ENCODE assay signal across 13 mouse cellular contexts in the genomic region with DNA sequence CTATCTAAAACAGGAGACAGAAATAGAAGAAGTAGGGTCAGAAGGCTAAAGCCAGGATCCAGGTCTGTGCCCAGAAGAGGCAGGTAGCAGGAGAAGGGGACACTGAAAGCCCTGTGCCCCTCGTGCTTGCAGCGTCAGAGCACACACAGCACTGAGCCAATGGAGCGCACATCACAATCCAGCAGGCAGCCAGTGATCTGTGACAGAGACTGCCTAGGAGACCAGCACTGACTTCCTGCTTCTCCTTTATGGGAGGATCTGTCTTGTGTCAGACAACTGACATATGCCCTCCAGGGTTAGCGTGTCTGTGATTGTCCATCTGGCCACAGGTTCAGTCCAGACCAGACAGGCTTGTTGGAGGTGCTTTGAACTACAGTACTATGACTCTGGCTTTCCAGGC. TPM values are rescaled to one million over a fixed set of nuclear protein-coding genes. Genes with fewer than 3 reads are reported as not detected.
A peak's percentile ranks its signal among the peaks of the same experiment; 100 is the strongest.
DNase-seq lines count a peak whose midpoint lies in the region; ATAC-seq and TF ChIP-seq lines count a peak whose summit lies in the region.
"Had no signal": no experiment of that assay in that cellular context is flagged by ENCODE, and none has a peak within 500 bp of the region (broad histone marks: within the 10 kb centered on the region; RNA-seq: fewer than 3 reads in every experiment).

No protein-coding gene starts in this region.

- no peak for TF ChIP-seq CTCF in cerebellum, adult 2 months (IDR thresholded peaks at IDR 0.05; ENCODE audit: borderline replicate concordance, insufficient read depth, low read depth, low read length)

- no peak for DNase-seq in heart, postnatal 4 days
- no peak for DNase-seq in midbrain, embryonic 10.5 days (ENCODE audit: low spot score)
- DNase-seq in embryo, embryonic 10.5 days (ENCODE audit: low spot score) = peak; percentile 46
- no peak for DNase-seq in right cerebral cortex, adult 2 months (ENCODE audit: low spot score in 2 of 2)
- no peak for DNase-seq in cerebellum, adult 2 months
- DNase-seq: gastrocnemius, postnatal 10 days; kidney, adult 9 months had no signal

- H3K36me3 ChIP-seq in heart, embryonic 14.5 days (ENCODE audit: control insufficient read depth, insufficient read depth, low read length) = no peaks in the 10 kb centered on the region
- H3K36me3 ChIP-seq in midbrain, embryonic 10.5 days = no peaks in the 10 kb centered on the region
- H3K36me3 ChIP-seq in midbrain, embryonic 13.5 days = no peaks in the 10 kb centered on the region
- H3K36me3 ChIP-seq in myocyte (ENCODE audit: control insufficient read depth, insufficient read depth) = no peaks in the 10 kb centered on the region
- H3K36me3 ChIP-seq: liver, embryonic 15.5 days had no signal

- no peak overlapping the region for H3K4me2 ChIP-seq in heart, embryonic 14.5 days (ENCODE audit: low read length)
- no peak overlapping the region for H3K4me2 ChIP-seq in midbrain, embryonic 13.5 days (replicated peaks)
- no peak overlapping the region for H3K4me2 ChIP-seq in myocyte (ENCODE audit: low read depth)
- H3K4me2 ChIP-seq: liver, embryonic 15.5 days had no signal

- ATAC-seq in heart, embryonic 14.5 days (ENCODE audit: insufficient number of reproducible peaks, insufficient read depth, low FRiP score, low read depth) = no peak
- no peak for ATAC-seq in midbrain, embryonic 13.5 days
- ATAC-seq: forebrain, embryonic 14.5 days; hindbrain, embryonic 16.5 days had no signal

- peak overlapping the region; percentile 6 for H3ac ChIP-seq in myocyte (ENCODE audit: control insufficient read depth, insufficient read length)

- H3K4me3 ChIP-seq in heart, embryonic 14.5 days (ENCODE audit: control insufficient read depth in 1 of 2, insufficient read depth in 1 of 2, low read depth in 1 of 2, low read length in 2 of 2) = no peak overlapping the region
- H3K4me3 ChIP-seq in midbrain, embryonic 10.5 days = no peak overlapping the region
- H3K4me3 ChIP-seq in midbrain, embryonic 13.5 days (replicated peaks) = no peak overlapping the region
- H3K4me3 ChIP-seq in myocyte = no peak overlapping the region
- H3K4me3 ChIP-seq in cerebellum, adult 2 months (replicated peaks; ENCODE audit: insufficient read depth, low read depth, low read length) = no peak overlapping the region
- H3K4me3 ChIP-seq: liver, embryonic 15.5 days had no signal

- peak overlapping the region; percentile 2 to 15; a peak in 1 of 4 replicates for H3K27ac ChIP-seq in heart, embryonic 14.5 days (replicated peaks in 1 of 2; ENCODE audit: control insufficient read depth in 1 of 2, insufficient read depth in 1 of 2, low read depth in 2 of 2, low read length in 2 of 2)
- H3K27ac ChIP-seq in midbrain, embryonic 10.5 days (replicated peaks) = peak overlapping the region; percentile 53; the same call in 1 of the 2 replicates
- H3K27ac ChIP-seq in midbrain, embryonic 13.5 days = no peak overlapping the region
- no peak overlapping the region for H3K27ac ChIP-seq in cerebellum, adult 2 months (ENCODE audit: insufficient read depth, low read length)
- H3K27ac ChIP-seq: liver, embryonic 15.5 days had no signal

- H3K79me2 ChIP-seq in myocyte (ENCODE audit: control insufficient read depth, insufficient read depth) = no peaks in the 10 kb centered on the region

- peaks cover 43% of the 10 kb centered on the region in 2 experiments for H3K4me1 ChIP-seq in heart, embryonic 14.5 days (ENCODE audit: control insufficient read depth in 2 of 2, insufficient read depth in 2 of 2, low read length in 2 of 2)
- peaks cover 18% of the 10 kb centered on the region for H3K4me1 ChIP-seq in midbrain, embryonic 10.5 days
- H3K4me1 ChIP-seq in midbrain, embryonic 13.5 days (replicated peaks) = peaks cover 16% of the 10 kb centered on the region
- H3K4me1 ChIP-seq in cerebellum, adult 2 months (ENCODE audit: control insufficient read depth, insufficient read depth, low read length) = peaks cover 16% of the 10 kb centered on the region

- H3K9ac ChIP-seq in heart, embryonic 14.5 days (ENCODE audit: low read length) = no peak overlapping the region
- H3K9ac ChIP-seq in midbrain, embryonic 13.5 days (replicated peaks) = no peak overlapping the region
- H3K9ac ChIP-seq: liver, embryonic 15.5 days had no signal

- TF ChIP-seq POLR2A in myocyte (IDR thresholded peaks at IDR 0.05; ENCODE audit: insufficient read length, low read depth) = no peak
- TF ChIP-seq POLR2A in cerebellum, adult 2 months (IDR thresholded peaks at IDR 0.05; ENCODE audit: borderline replicate concordance, insufficient read depth, low read length) = no peak

- WGBS in heart, embryonic 14.5 days = 20% methylated on average over 4 of the region's 4 CpGs
- 89% methylated on average over 4 of the region's 4 CpGs for WGBS in midbrain, embryonic 10.5 days
- 69% methylated on average over 4 of the region's 4 CpGs for WGBS in midbrain, embryonic 13.5 days
- 75% methylated on average over 4 of the region's 4 CpGs for WGBS in cerebellum, adult 2 months

- H3K9me3 ChIP-seq in heart, embryonic 14.5 days (ENCODE audit: control insufficient read depth, low read length) = peaks cover 2% of the 10 kb centered on the region; the same call in 1 of the 2 replicates
- H3K9me3 ChIP-seq in midbrain, embryonic 10.5 days (replicated peaks) = no peaks in the 10 kb centered on the region
- H3K9me3 ChIP-seq in midbrain, embryonic 13.5 days = no peaks in the 10 kb centered on the region
- H3K9me3 ChIP-seq: liver, embryonic 15.5 days had no signal

- H3K27me3 ChIP-seq in heart, embryonic 14.5 days (ENCODE audit: control insufficient read depth, insufficient read depth, low read length) = no peaks in the 10 kb centered on the region
- no peaks in the 10 kb centered on the region for H3K27me3 ChIP-seq in midbrain, embryonic 10.5 days (ENCODE audit: low read depth, poor library complexity, severe bottlenecking)
- H3K27me3 ChIP-seq in midbrain, embryonic 13.5 days = no peaks in the 10 kb centered on the region
- H3K27me3 ChIP-seq in myocyte (ENCODE audit: control insufficient read depth, insufficient read depth, insufficient read length) = no peaks in the 10 kb centered on the region
- H3K27me3 ChIP-seq in cerebellum, adult 2 months (ENCODE audit: control insufficient read depth, insufficient read depth, low read length) = no peaks in the 10 kb centered on the region
- H3K27me3 ChIP-seq: liver, embryonic 15.5 days had no signal

TF ChIP-seq in myocyte, 11 proteins besides CTCF, POLR2A, EP300 and RAD21:
- no peak for TF ChIP-seq POLR2AphosphoS2 (IDR thresholded peaks at IDR 0.05; ENCODE audit: insufficient read length, low read depth)
- TF ChIP-seq CEBPB (IDR thresholded peaks at IDR 0.05; ENCODE audit: insufficient read depth, poor library complexity, severe bottlenecking) = no peak
- no peak for TF ChIP-seq USF1 (IDR thresholded peaks at IDR 0.05; ENCODE audit: low read depth)
- no peak for TF ChIP-seq SRF (IDR thresholded peaks at IDR 0.05; ENCODE audit: control insufficient read depth, insufficient read length, low read depth)

RNA-seq across cellular contexts. Expression of a gene that starts 49.3 kb away (rescaled TPM):
- polyA plus RNA-seq in heart, embryonic 14.5 days (2014; fragmentation: Nextera tagmentation; extraction: Ambion mirVana) = 7.8 and 8.0 TPM in 2 replicates
- total RNA-seq in heart, postnatal 4 days (2021) = 1 to 10 TPM; 5.4 to 5.9 TPM
- polyA plus RNA-seq in midbrain, embryonic 10.5 days (2016; fragmentation: Nextera tagmentation; extraction: Ambion mirVana) = 7.8 and 8.0 TPM in 2 replicates
- polyA plus RNA-seq in midbrain, embryonic 13.5 days (2015; fragmentation: Nextera tagmentation; extraction: Ambion mirVana) = 8.5 and 8.7 TPM in 2 replicates
- not detected for polyA plus RNA-seq in myocyte (2012; fragmentation: generic; extraction: Trizol)
- polyA plus RNA-seq in cerebellum, adult 2 months (2012; rRNA removed) = 2.6 and 3.0 TPM in 2 replicates

RNA-seq across cellular contexts. Expression of a gene that starts 50.7 kb away (rescaled TPM):
- polyA plus RNA-seq in heart, embryonic 14.5 days (2014; fragmentation: Nextera tagmentation; extraction: Ambion mirVana) = 17.8 and 18.0 TPM in 2 replicates
- total RNA-seq in heart, postnatal 4 days (2021) = 10 to 100 TPM; 70.1 to 72.6 TPM
- polyA plus RNA-seq in midbrain, embryonic 10.5 days (2016; fragmentation: Nextera tagmentation; extraction: Ambion mirVana) = 14.8 and 21.9 TPM in 2 replicates
- 27.5 and 31.8 TPM in 2 replicates for polyA plus RNA-seq in midbrain, embryonic 13.5 days (2015; fragmentation: Nextera tagmentation; extraction: Ambion mirVana)
- 16.2 TPM for polyA plus RNA-seq in myocyte (2012; fragmentation: generic; extraction: Trizol)
- polyA plus RNA-seq in cerebellum, adult 2 months (2012; rRNA removed) = 33.3 and 35.6 TPM in 2 replicates

Comparison
In these comparisons a context has a peak if more than half of its experiments do, and no peak if none do; other contexts are left out.
1. H3K27ac ChIP-seq: peak in heart, embryonic 14.5 days (2 of 2) and midbrain, embryonic 10.5 days (single experiment); none in midbrain, embryonic 13.5 days (single experiment) and cerebellum, adult 2 months (single experiment).